Mouse (Mus musculus): Measurements from ENCODE around the gene Bglap. TPM values are rescaled to one million over a fixed set of nuclear protein-coding genes. Genes with fewer than 3 reads are reported as not detected.

The Bglap gene
- polyA plus RNA-seq, 1 experiment: not detected

DNA sequence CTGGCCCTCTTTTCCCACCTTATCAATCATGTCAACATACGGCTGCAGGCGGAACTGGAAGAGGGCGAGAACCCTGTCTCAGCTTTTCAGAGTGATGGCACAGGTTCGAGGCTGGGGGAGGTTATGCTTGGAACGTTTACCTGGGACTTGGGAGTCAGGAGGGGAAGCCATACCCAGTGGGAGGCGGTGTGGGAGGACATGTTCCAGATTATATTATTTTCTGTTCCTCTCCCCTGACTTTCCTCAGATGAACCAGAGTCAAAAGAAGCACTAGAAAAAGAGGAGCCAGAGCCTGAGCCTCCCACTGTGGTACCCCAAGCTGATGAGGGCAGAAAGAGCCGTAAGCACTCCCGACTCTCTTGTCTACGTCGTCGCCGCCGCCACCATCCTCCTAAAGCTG is 33.5 kb downstream of the Bglap start:
- no peak for TF ChIP-seq CTCF (IDR thresholded peaks at IDR 0.05; ENCODE audit: insufficient read depth, low read length)
- TF ChIP-seq POLR2A (IDR thresholded peaks at IDR 0.05; ENCODE audit: borderline replicate concordance, extremely low read depth, low read depth, low read length): no peak
- no peak for DNase-seq
- Histone ChIP-seq H3K4me3 (replicated peaks; ENCODE audit: extremely low read depth, low read depth, low read length) (no peak overlapping the region), H3K4me1 (ENCODE audit: control insufficient read depth, insufficient read depth, low read length) (no peaks in the 10 kb centered on the region)
- 87% methylated on average over 13 of the region's 13 CpGs for WGBS

GRCm38 (mm10) chr3:88339006-88339405 is 45.3 kb downstream of the Bglap start:
- DNase-seq: no peak
- Histone ChIP-seq H3K4me1 (ENCODE audit: control insufficient read depth, insufficient read depth, low read length) (peaks cover 7% of the 10 kb centered on the region), H3K4me3 (replicated peaks; ENCODE audit: extremely low read depth, low read depth, low read length) (no peak overlapping the region)
- no peak for TF ChIP-seq POLR2A (IDR thresholded peaks at IDR 0.05; ENCODE audit: borderline replicate concordance, extremely low read depth, low read depth, low read length)
- no peak for TF ChIP-seq CTCF (IDR thresholded peaks at IDR 0.05; ENCODE audit: insufficient read depth, low read length)
- WGBS: 51% methylated on average over 3 of the region's 3 CpGs

GRCm38 (mm10) chr3:88338316-88338715 is 45.9 kb downstream of the Bglap start:
- DNase-seq: no peak
- Histone ChIP-seq H3K4me3 (replicated peaks; ENCODE audit: extremely low read depth, low read depth, low read length) (no peak overlapping the region), H3K4me1 (ENCODE audit: control insufficient read depth, insufficient read depth, low read length) (peaks cover 7% of the 10 kb centered on the region)
- 80% methylated on average over 7 of the region's 7 CpGs for WGBS
- no peak for TF ChIP-seq CTCF (IDR thresholded peaks at IDR 0.05; ENCODE audit: insufficient read depth, low read length)
- TF ChIP-seq POLR2A (IDR thresholded peaks at IDR 0.05; ENCODE audit: borderline replicate concordance, extremely low read depth, low read depth, low read length): no peak

DNA sequence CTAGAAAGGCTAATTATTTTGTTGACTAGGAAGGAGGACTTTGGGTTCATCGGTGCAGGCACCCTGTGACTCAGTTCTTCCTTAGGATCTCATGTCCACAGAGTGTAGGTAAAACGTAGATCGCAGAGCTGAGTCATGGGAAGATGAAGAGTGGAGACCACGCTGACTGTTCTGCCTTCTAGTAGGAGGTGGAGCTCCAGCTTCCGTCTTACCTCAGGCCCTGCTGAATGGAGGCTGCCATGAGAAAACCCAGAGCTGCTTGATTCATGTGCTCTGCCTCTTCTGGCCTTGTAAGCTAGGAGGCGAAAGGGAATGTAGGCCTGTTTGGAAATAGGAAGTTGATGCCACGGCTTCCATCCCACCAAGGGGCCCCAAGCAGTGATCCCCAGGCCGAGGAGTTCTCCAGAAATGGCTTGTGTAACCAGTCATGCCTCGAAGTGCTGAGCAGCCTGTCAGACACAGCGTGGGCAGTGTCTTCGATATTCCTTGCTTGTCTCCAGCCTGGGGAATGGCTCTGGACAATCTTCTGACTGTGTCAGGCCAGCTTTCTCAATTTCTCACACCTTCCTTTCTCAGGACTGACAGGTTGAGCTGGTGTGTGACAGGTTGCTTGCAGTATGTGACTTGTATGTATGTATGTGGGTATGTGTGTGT is 46.8 kb downstream of the Bglap start:
- 47% methylated on average over 11 of the region's 11 CpGs for WGBS
- Histone ChIP-seq H3K4me1 (ENCODE audit: control insufficient read depth, insufficient read depth, low read length) (peaks cover 7% of the 10 kb centered on the region), H3K4me3 (replicated peaks; ENCODE audit: extremely low read depth, low read depth, low read length) (no peak overlapping the region)
- TF ChIP-seq POLR2A (IDR thresholded peaks at IDR 0.05; ENCODE audit: borderline replicate concordance, extremely low read depth, low read depth, low read length) (no peak), CTCF (IDR thresholded peaks at IDR 0.05; ENCODE audit: insufficient read depth, low read length) (no peak)
- no peak for DNase-seq

GRCm38 (mm10) chr3:88336058-88337013 is 47.9 kb downstream of the Bglap start, which contains the start of the genes Tmem79 and Smg5:
TSS of gene Tmem79 (minus strand) at chr3:88336148.
TSS of gene Smg5 (plus strand) at chr3:88336260.
- Histone ChIP-seq H3K4me1 (ENCODE audit: control insufficient read depth, insufficient read depth, low read length) (peaks cover 7% of the 10 kb centered on the region), H3K4me3 (replicated peaks; ENCODE audit: extremely low read depth, low read depth, low read length) (peak within 1 kb of the TSS; percentile 99)
- peak; percentile 97 for DNase-seq
- WGBS: 1% methylated on average over 50 of the region's 66 CpGs
- TF ChIP-seq POLR2A (IDR thresholded peaks at IDR 0.05; ENCODE audit: borderline replicate concordance, extremely low read depth, low read depth, low read length) (peak; percentile 98), CTCF (IDR thresholded peaks at IDR 0.05; ENCODE audit: insufficient read depth, low read length) (no peak)

GRCm38 (mm10) chr3:88335436-88336053 is 48.7 kb downstream of the Bglap start:
- DNase-seq: no peak
- peaks cover 7% of the 10 kb centered on the region for H3K4me1 ChIP-seq (ENCODE audit: control insufficient read depth, insufficient read depth, low read length)
- under 1% methylated on average over 27 of the region's 27 CpGs for WGBS
- peak overlapping the region; percentile 99 for H3K4me3 ChIP-seq (replicated peaks; ENCODE audit: extremely low read depth, low read depth, low read length)
- TF ChIP-seq CTCF (IDR thresholded peaks at IDR 0.05; ENCODE audit: insufficient read depth, low read length): no peak

DNA sequence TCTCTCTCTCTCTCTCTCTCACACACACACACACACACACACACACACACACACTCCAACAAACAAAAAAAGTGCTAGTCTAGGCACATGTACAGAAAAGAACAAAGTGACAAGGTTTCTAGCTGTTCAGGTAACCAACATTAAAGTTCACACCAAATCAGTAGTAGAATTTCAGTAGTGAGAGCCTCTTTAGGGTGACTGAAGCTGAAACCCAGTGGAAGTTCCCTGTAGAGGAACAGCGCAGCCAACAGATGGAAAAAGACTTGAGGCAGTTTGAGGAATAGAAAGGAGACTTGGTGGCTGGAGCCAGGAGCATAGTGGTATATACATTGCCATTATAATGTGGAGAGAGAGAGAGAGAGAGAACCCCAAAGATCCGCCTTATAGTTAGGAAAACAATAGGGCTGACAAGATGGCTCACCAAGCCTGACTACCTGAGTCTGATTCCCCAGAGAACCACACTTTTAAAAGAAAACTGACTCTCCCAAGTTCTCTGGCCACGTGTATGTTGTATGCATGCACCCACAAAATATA is 49.3 kb downstream of the Bglap start:
- DNase-seq: no peak
- WGBS: 31% methylated on average over 3 of the region's 3 CpGs
- no peak overlapping the region for H3K4me3 ChIP-seq (replicated peaks; ENCODE audit: extremely low read depth, low read depth, low read length)
- peaks cover 7% of the 10 kb centered on the region for H3K4me1 ChIP-seq (ENCODE audit: control insufficient read depth, insufficient read depth, low read length)
- TF ChIP-seq CTCF (IDR thresholded peaks at IDR 0.05; ENCODE audit: insufficient read depth, low read length) (no peak), POLR2A (IDR thresholded peaks at IDR 0.05; ENCODE audit: borderline replicate concordance, extremely low read depth, low read depth, low read length) (no peak)

GRCm38 (mm10) chr3:88334029-88334658 is 50.1 kb downstream of the Bglap start:
- TF ChIP-seq CTCF (IDR thresholded peaks at IDR 0.05; ENCODE audit: insufficient read depth, low read length) (no peak), POLR2A (IDR thresholded peaks at IDR 0.05; ENCODE audit: borderline replicate concordance, extremely low read depth, low read depth, low read length) (peak; percentile 41; the same call in 1 of the 2 replicates)
- WGBS: 53% methylated on average over 12 of the region's 12 CpGs

More at GRCm38 (mm10) chr3:88334029-88334658, 50.1 kb downstream of the Bglap start:
- Histone ChIP-seq H3K4me3 (replicated peaks; ENCODE audit: extremely low read depth, low read depth, low read length) (peak overlapping the region; percentile 15), H3K4me1 (ENCODE audit: control insufficient read depth, insufficient read depth, low read length) (peaks cover 7% of the 10 kb centered on the region)
- DNase-seq: peak; percentile 40

Other genes with a start within 250 kb of the Bglap start
- 87.0 and 94.3 TPM in 2 replicates for gene Mef2d, start 242.1 kb downstream of the Bglap start, polyA plus RNA-seq (2012; rRNA removed)
- gene Rhbg, start 129.8 kb downstream of the Bglap start, polyA plus RNA-seq (2012; rRNA removed): 8.2 and 14.5 TPM in 2 replicates
- 0.40 and 0.49 TPM in 2 replicates for gene Gm38392, start 97.3 kb downstream of the Bglap start, polyA plus RNA-seq (2012; rRNA removed)
- 2.1 and 3.3 TPM in 2 replicates for gene Tsacc, start 87.5 kb downstream of the Bglap start, polyA plus RNA-seq (2012; rRNA removed)
- gene Cct3, start 87.3 kb downstream of the Bglap start, polyA plus RNA-seq (2012; rRNA removed): 59.5 and 77.6 TPM in 2 replicates
- 148 and 183 TPM in 2 replicates for gene Glmp, start 59.4 kb downstream of the Bglap start, polyA plus RNA-seq (2012; rRNA removed)
- 12.4 and 31.8 TPM in 2 replicates for gene Tmem79, start 48.3 kb downstream of the Bglap start, polyA plus RNA-seq (2012; rRNA removed)
- gene Smg5, start 48.2 kb downstream of the Bglap start, polyA plus RNA-seq (2012; rRNA removed): 48.4 and 63.7 TPM in 2 replicates
- 19.1 and 29.1 TPM in 2 replicates for gene Paqr6, start 19.9 kb downstream of the Bglap start, polyA plus RNA-seq (2012; rRNA removed)
- gene Bglap3, start 11.7 kb downstream of the Bglap start, polyA plus RNA-seq (2012; rRNA removed): 0.20 and 23.9 TPM in 2 replicates
- 23.0 TPM in 1 of 2 replicates, not detected in the other for gene Bglap2, start 5.8 kb downstream of the Bglap start, polyA plus RNA-seq (2012; rRNA removed)
- gene Pmf1, start 25.9 kb upstream of the Bglap start, polyA plus RNA-seq (2012; rRNA removed): 23.4 and 27.0 TPM in 2 replicates
- 18.3 and 25.4 TPM in 2 replicates for gene Slc25a44, start 40.7 kb upstream of the Bglap start, polyA plus RNA-seq (2012; rRNA removed)
- 52.3 and 58.3 TPM in 2 replicates for gene Sema4a, start 76.7 kb upstream of the Bglap start, polyA plus RNA-seq (2012; rRNA removed)
- gene Lmna, start 125.5 kb upstream of the Bglap start, polyA plus RNA-seq (2012; rRNA removed): 257 and 302 TPM in 2 replicates
- 0.53 and 0.84 TPM in 2 replicates for gene Mex3a, start 147.9 kb upstream of the Bglap start, polyA plus RNA-seq (2012; rRNA removed)
- gene Rab25, start 163.8 kb upstream of the Bglap start, polyA plus RNA-seq (2012; rRNA removed): 53.0 and 105 TPM in 2 replicates
- 116 and 135 TPM in 2 replicates for gene Lamtor2, start 168.6 kb upstream of the Bglap start, polyA plus RNA-seq (2012; rRNA removed)
- gene Ubqln4, start 169.3 kb upstream of the Bglap start, polyA plus RNA-seq (2012; rRNA removed): 47.0 and 52.6 TPM in 2 replicates
- 139 and 188 TPM in 2 replicates for gene Ssr2, start 191.4 kb upstream of the Bglap start, polyA plus RNA-seq (2012; rRNA removed)
- gene Arhgef2, start 221.5 kb upstream of the Bglap start, polyA plus RNA-seq (2012; rRNA removed): 186 and 233 TPM in 2 replicates

Measured in lung, adult 2 months (tissue).